ENCODE assay signal across 16 mouse cellular contexts in the genomic region with DNA sequence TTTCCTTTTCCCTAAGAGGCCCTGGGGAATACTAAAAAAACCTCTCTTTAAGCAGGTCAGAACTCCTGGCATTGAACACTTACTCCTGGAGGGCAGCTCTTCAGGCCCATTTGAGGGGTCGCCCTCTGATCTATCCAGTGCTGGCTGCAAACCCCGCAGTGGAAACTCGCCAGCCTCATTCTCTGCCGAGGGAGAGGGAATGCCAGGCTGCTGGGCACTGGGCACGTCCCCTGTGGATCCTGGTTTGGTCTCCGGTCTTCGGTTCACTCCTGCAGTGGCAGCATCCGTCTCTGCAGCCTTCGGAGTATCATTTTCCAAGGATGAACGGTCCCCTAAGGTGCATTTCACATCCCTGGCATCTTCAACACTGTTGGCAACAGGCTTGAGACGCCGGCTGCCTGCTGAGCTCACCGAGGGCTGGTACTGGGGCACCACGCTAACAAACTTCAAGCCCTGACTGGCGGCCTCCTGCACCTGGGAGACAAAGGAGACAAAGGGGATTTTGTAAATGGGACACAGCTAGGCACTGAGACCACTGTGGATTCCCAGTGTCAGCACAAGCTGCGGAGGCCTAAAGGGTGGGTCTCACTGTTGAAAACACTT.
A peak's percentile ranks its signal among the peaks of the same experiment; 100 is the strongest.
DNase-seq lines count a peak whose midpoint lies in the region; ATAC-seq and TF ChIP-seq lines count a peak whose summit lies in the region.
"Had no signal": no experiment of that assay in that cellular context is flagged by ENCODE, and none has a peak within 500 bp of the region (broad histone marks: within the 10 kb centered on the region; RNA-seq: fewer than 3 reads in every experiment).

No protein-coding gene starts in this region.

- H3K9me3 ChIP-seq in forebrain, embryonic 12.5 days = no peaks in the 10 kb centered on the region
- H3K9me3 ChIP-seq in hindbrain, postnatal 0 days (ENCODE audit: low read length) = no peaks in the 10 kb centered on the region
- no peaks in the 10 kb centered on the region for H3K9me3 ChIP-seq in lung, postnatal 0 days (ENCODE audit: low read length)
- H3K9me3 ChIP-seq: liver, embryonic 13.5 days had no signal

- no peak for TF ChIP-seq CTCF in hindbrain, postnatal 0 days (IDR thresholded peaks at IDR 0.05; ENCODE audit: low read depth)
- TF ChIP-seq CTCF in lung, postnatal 0 days (IDR thresholded peaks at IDR 0.05) = no peak

- no peak overlapping the region for H3K9ac ChIP-seq in forebrain, embryonic 12.5 days
- H3K9ac ChIP-seq in hindbrain, postnatal 0 days (replicated peaks; ENCODE audit: low read length) = no peak overlapping the region
- H3K9ac ChIP-seq in lung, postnatal 0 days (replicated peaks; ENCODE audit: low read depth) = no peak overlapping the region
- H3K9ac ChIP-seq: liver, embryonic 13.5 days had no signal

- H3K27me3 ChIP-seq in forebrain, embryonic 12.5 days = no peaks in the 10 kb centered on the region
- no peaks in the 10 kb centered on the region for H3K27me3 ChIP-seq in hindbrain, postnatal 0 days (ENCODE audit: insufficient read depth, low read length)
- no peaks in the 10 kb centered on the region for H3K27me3 ChIP-seq in lung, postnatal 0 days (replicated peaks; ENCODE audit: insufficient read depth, low read length)
- H3K27me3 ChIP-seq: liver, embryonic 13.5 days; Patski had no signal

- peak; percentile 43 for DNase-seq in gastrocnemius, postnatal 10 days
- DNase-seq in gastrocnemius, adult 18-20 months (ENCODE audit: low spot score) = no peak
- peak; percentile 18 for DNase-seq in Muller cell, postnatal 12 days (ENCODE audit: inconsistent ontology term)
- DNase-seq in hindbrain, postnatal 0 days (ENCODE audit: low spot score) = peak; percentile 68
- DNase-seq in lung, postnatal 0 days (ENCODE audit: low spot score) = no peak
- DNase-seq in kidney, adult 11 months = no peak
- DNase-seq in kidney, adult 18-20 months = no peak
- DNase-seq: adrenal gland, postnatal 36 days; heart, adult 18-20 months; heart, postnatal 36 days; liver, embryonic 13.5 days had no signal

- H3K36me3 ChIP-seq in forebrain, embryonic 12.5 days (replicated peaks) = no peaks in the 10 kb centered on the region
- H3K36me3 ChIP-seq in hindbrain, postnatal 0 days (ENCODE audit: insufficient read depth, low read length) = no peaks in the 10 kb centered on the region
- no peaks in the 10 kb centered on the region for H3K36me3 ChIP-seq in lung, postnatal 0 days (ENCODE audit: insufficient read depth, low read length)
- H3K36me3 ChIP-seq: liver, embryonic 13.5 days had no signal

- no peak overlapping the region for H3K4me2 ChIP-seq in forebrain, embryonic 12.5 days
- H3K4me2 ChIP-seq in hindbrain, postnatal 0 days (ENCODE audit: low read depth, low read length) = no peak overlapping the region; the same call in 1 of the 2 replicates
- no peak overlapping the region for H3K4me2 ChIP-seq in lung, postnatal 0 days (replicated peaks; ENCODE audit: low read depth, low read length)
- H3K4me2 ChIP-seq: liver, embryonic 13.5 days had no signal

- no peak; the same call in 1 of the 2 replicates for ATAC-seq in forebrain, embryonic 12.5 days (ENCODE audit: low FRiP score)
- ATAC-seq in hindbrain, postnatal 0 days = peak; percentile 48
- ATAC-seq in lung, postnatal 0 days = no peak
- ATAC-seq: Patski had no signal

- WGBS in forebrain, embryonic 12.5 days = 43% methylated on average over 16 of the region's 16 CpGs
- WGBS in hindbrain, postnatal 0 days = 23% methylated on average over 16 of the region's 16 CpGs
- WGBS in lung, postnatal 0 days = 83% methylated on average over 16 of the region's 16 CpGs

- no peak for TF ChIP-seq EP300 in lung, postnatal 0 days (IDR thresholded peaks at IDR 0.05)

- peaks cover 9% of the 10 kb centered on the region for H3K4me1 ChIP-seq in forebrain, embryonic 12.5 days
- H3K4me1 ChIP-seq in hindbrain, postnatal 0 days (ENCODE audit: insufficient read depth, low read length) = no peaks in the 10 kb centered on the region
- H3K4me1 ChIP-seq in lung, postnatal 0 days (ENCODE audit: insufficient read depth, low read depth, low read length) = no peaks in the 10 kb centered on the region

- no peak overlapping the region for H3K4me3 ChIP-seq in forebrain, embryonic 12.5 days (replicated peaks)
- no peak overlapping the region for H3K4me3 ChIP-seq in hindbrain, postnatal 0 days (ENCODE audit: low read length)
- no peak overlapping the region for H3K4me3 ChIP-seq in lung, postnatal 0 days (ENCODE audit: low read depth, low read length)
- H3K4me3 ChIP-seq: liver, embryonic 13.5 days had no signal

- H3K27ac ChIP-seq in forebrain, embryonic 12.5 days = peak overlapping the region; percentile 25; the same call in 1 of the 2 replicates
- H3K27ac ChIP-seq in hindbrain, postnatal 0 days = peak overlapping the region; percentile 49; the same call in 1 of the 2 replicates
- no peak overlapping the region for H3K27ac ChIP-seq in lung, postnatal 0 days (ENCODE audit: low read length)
- H3K27ac ChIP-seq: kidney, postnatal 0 days; liver, embryonic 13.5 days; macrophage; stomach, postnatal 0 days had no signal

Comparison
In these comparisons a context has a peak if more than half of its experiments do, and no peak if none do; other contexts are left out.
1. DNase-seq: peak in gastrocnemius, postnatal 10 days (single experiment), Muller cell, postnatal 12 days (single experiment) and hindbrain, postnatal 0 days (single experiment); none in gastrocnemius, adult 18-20 months (single experiment), lung, postnatal 0 days (single experiment), kidney, adult 11 months (single experiment) and kidney, adult 18-20 months (single experiment).